Mouse (Mus musculus): ENCODE data around the gene Cfc1.

DNA sequence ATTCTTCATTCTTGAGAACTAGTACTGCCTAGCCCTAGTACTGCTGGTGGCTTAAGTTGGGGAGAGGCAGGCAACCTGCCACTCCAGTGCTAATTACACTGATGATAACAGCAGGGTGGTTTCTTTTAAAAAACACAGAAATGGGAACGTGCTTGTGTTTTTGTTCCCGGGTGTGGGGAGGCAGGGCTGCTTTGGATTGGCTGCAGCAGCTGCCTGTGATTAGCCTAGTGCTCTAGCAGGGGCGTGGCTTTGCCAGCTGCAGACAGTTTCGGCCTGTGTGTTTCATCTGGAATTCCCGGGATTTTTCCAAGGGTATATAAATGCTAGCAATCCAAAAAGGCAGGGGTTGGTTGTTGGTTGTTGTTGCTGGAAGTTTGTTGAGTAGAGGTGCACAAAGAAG, 18.9 kb upstream of the Cfc1 start:
- TF ChIP-seq EP300 (IDR thresholded peaks at IDR 0.05; ENCODE audit: low read depth) (no peak), CTCF (IDR thresholded peaks at IDR 0.05; ENCODE audit: low read depth) (no peak)
